Comparison of ENCODE assay signal across 14 mouse cellular contexts in genomic region chr2:38353664-38354063, GRCm38 (mm10). TPM values are rescaled to one million over a fixed set of nuclear protein-coding genes. Genes with fewer than 3 reads are reported as not detected.
DNase-seq lines count a peak whose midpoint lies in the region; ATAC-seq lines count a peak whose summit lies in the region.
"Had no signal": no experiment of that assay in that cellular context is flagged by ENCODE, and none has a peak within 500 bp of the region (broad histone marks: within the 10 kb centered on the region; RNA-seq: fewer than 3 reads in every experiment).

No protein-coding gene starts in this region.

- H3K9me3 ChIP-seq in embryonic facial prominence, embryonic 12.5 days, result no peaks in the 10 kb centered on the region
- no peaks in the 10 kb centered on the region for H3K9me3 ChIP-seq in forebrain, embryonic 12.5 days
- H3K9me3 ChIP-seq in hindbrain, embryonic 16.5 days (ENCODE audit: control insufficient read depth, low read length), result no peaks in the 10 kb centered on the region
- H3K9me3 ChIP-seq in midbrain, embryonic 10.5 days (replicated peaks), result no peaks in the 10 kb centered on the region

- peak overlapping the region; percentile 43 for H3K4me3 ChIP-seq in embryonic facial prominence, embryonic 12.5 days
- H3K4me3 ChIP-seq in forebrain, embryonic 12.5 days (replicated peaks), result peak overlapping the region; percentile 91
- peak overlapping the region; percentile 1; the same call in 1 of the 2 replicates for H3K4me3 ChIP-seq in hindbrain, embryonic 16.5 days (ENCODE audit: low read length)
- H3K4me3 ChIP-seq in midbrain, embryonic 10.5 days, result peak overlapping the region; percentile 55
- H3K4me3 ChIP-seq: myocyte had no signal

- H3K36me3 ChIP-seq in embryonic facial prominence, embryonic 12.5 days, result no peaks in the 10 kb centered on the region
- peaks cover 22% of the 10 kb centered on the region for H3K36me3 ChIP-seq in forebrain, embryonic 12.5 days (replicated peaks)
- no peaks in the 10 kb centered on the region for H3K36me3 ChIP-seq in hindbrain, embryonic 16.5 days (ENCODE audit: control insufficient read depth, insufficient read depth, low read length)
- no peaks in the 10 kb centered on the region for H3K36me3 ChIP-seq in midbrain, embryonic 10.5 days

- no peak overlapping the region for H3K9ac ChIP-seq in embryonic facial prominence, embryonic 12.5 days
- peak overlapping the region; percentile 99 for H3K9ac ChIP-seq in forebrain, embryonic 12.5 days
- no peak overlapping the region for H3K9ac ChIP-seq in hindbrain, embryonic 16.5 days (ENCODE audit: low read depth, low read length)

- peaks cover 29% of the 10 kb centered on the region for H3K4me1 ChIP-seq in embryonic facial prominence, embryonic 12.5 days
- H3K4me1 ChIP-seq in forebrain, embryonic 12.5 days, result peaks cover 66% of the 10 kb centered on the region
- H3K4me1 ChIP-seq in hindbrain, embryonic 16.5 days (ENCODE audit: control insufficient read depth, insufficient read depth, low read depth, low read length), result peaks cover 18% of the 10 kb centered on the region
- peaks cover 70% of the 10 kb centered on the region for H3K4me1 ChIP-seq in midbrain, embryonic 10.5 days

- ATAC-seq in embryonic facial prominence, embryonic 12.5 days (ENCODE audit: insufficient number of reproducible peaks, insufficient read depth, low FRiP score, low TSS enrichment), result no peak
- ATAC-seq in forebrain, embryonic 12.5 days (ENCODE audit: low FRiP score), result no peak
- no peak for ATAC-seq in hindbrain, embryonic 16.5 days

- 12% methylated on average over 4 of the region's 4 CpGs for WGBS in embryonic facial prominence, embryonic 12.5 days
- WGBS in forebrain, embryonic 12.5 days, result 12% methylated on average over 4 of the region's 4 CpGs
- 17% methylated on average over 4 of the region's 4 CpGs for WGBS in hindbrain, embryonic 16.5 days
- WGBS in midbrain, embryonic 10.5 days, result 12% methylated on average over 4 of the region's 4 CpGs

- no peak for DNase-seq in midbrain, embryonic 10.5 days (ENCODE audit: low spot score)
- no peak for DNase-seq in adrenal gland, postnatal 36 days
- DNase-seq in right cerebral cortex, postnatal 36 days (ENCODE audit: low spot score in 2 of 2), result no peak
- no peak for DNase-seq in spleen, postnatal 14 days (ENCODE audit: low spot score in 2 of 2)
- no peak for DNase-seq in right cerebral cortex, adult 18-20 months
- DNase-seq: adrenal gland, postnatal 25 days; heart, postnatal 14 days; kidney, adult 18-20 months; lung, postnatal 36 days; thymus, adult 2 months had no signal

- peaks cover 92% of the 10 kb centered on the region for H3K27me3 ChIP-seq in embryonic facial prominence, embryonic 12.5 days
- H3K27me3 ChIP-seq in forebrain, embryonic 12.5 days, result peaks cover 65% of the 10 kb centered on the region
- H3K27me3 ChIP-seq in hindbrain, embryonic 16.5 days (replicated peaks; ENCODE audit: control insufficient read depth, insufficient read depth, low read length), result peaks cover 66% of the 10 kb centered on the region
- H3K27me3 ChIP-seq in midbrain, embryonic 10.5 days (ENCODE audit: low read depth, poor library complexity, severe bottlenecking), result peaks cover 100% of the 10 kb centered on the region

- peak overlapping the region; percentile 30; the same call in 1 of the 2 replicates for H3K4me2 ChIP-seq in embryonic facial prominence, embryonic 12.5 days (replicated peaks)
- peak overlapping the region; percentile 77 for H3K4me2 ChIP-seq in forebrain, embryonic 12.5 days
- H3K4me2 ChIP-seq in hindbrain, embryonic 16.5 days (ENCODE audit: low read length), result peak overlapping the region; percentile 81

- H3K27ac ChIP-seq in embryonic facial prominence, embryonic 12.5 days, result no peak overlapping the region
- peak overlapping the region; percentile 96 for H3K27ac ChIP-seq in forebrain, embryonic 12.5 days
- no peak overlapping the region for H3K27ac ChIP-seq in hindbrain, embryonic 16.5 days (ENCODE audit: low read depth, low read length)
- H3K27ac ChIP-seq in midbrain, embryonic 10.5 days (replicated peaks), result peak overlapping the region; percentile 76

RNA-seq across cellular contexts. Expression of gene Lhx2, which starts 14.6 kb away (rescaled TPM):
- 18.4 and 22.2 TPM in 2 replicates for polyA plus RNA-seq in embryonic facial prominence, embryonic 12.5 days (2016; fragmentation: Nextera tagmentation; extraction: Ambion mirVana)
- 196 and 224 TPM in 2 replicates for polyA plus RNA-seq in forebrain, embryonic 12.5 days (2016; fragmentation: Nextera tagmentation; extraction: Ambion mirVana)
- polyA plus RNA-seq in hindbrain, embryonic 16.5 days (2015; fragmentation: Nextera tagmentation; extraction: Ambion mirVana), result 6.8 and 9.2 TPM in 2 replicates
- 23.3 and 29.0 TPM in 2 replicates for polyA plus RNA-seq in midbrain, embryonic 10.5 days (2016; fragmentation: Nextera tagmentation; extraction: Ambion mirVana)
- total RNA-seq in adrenal gland, postnatal 36 days (2021), result not detected
- total RNA-seq: adrenal gland, postnatal 25 days had no signal

Comparison
In these comparisons a context has a peak if more than half of its experiments do, and no peak if none do; other contexts are left out.
1. H3K27ac ChIP-seq: peak in forebrain, embryonic 12.5 days (single experiment) and midbrain, embryonic 10.5 days (single experiment); none in embryonic facial prominence, embryonic 12.5 days (single experiment) and hindbrain, embryonic 16.5 days (single experiment).
2. H3K4me2 ChIP-seq: peak in every context shown above with its lines; median percentile 81 in hindbrain, embryonic 16.5 days; 77 in forebrain, embryonic 12.5 days; 30 in embryonic facial prominence, embryonic 12.5 days.
3. H3K4me3 ChIP-seq: peak in every context shown above with its lines; median percentile 91 in forebrain, embryonic 12.5 days; 55 in midbrain, embryonic 10.5 days; 43 in embryonic facial prominence, embryonic 12.5 days; 1 in hindbrain, embryonic 16.5 days.